Mouse (Mus musculus): ENCODE results near the gene Anapc15-ps. TPM values are rescaled to one million over a fixed set of nuclear protein-coding genes. Genes with fewer than 3 reads are reported as not detected.

The Anapc15-ps gene
- polyA plus RNA-seq (2012; fragmentation: generic; extraction: Trizol), result 0.37 TPM

DNA sequence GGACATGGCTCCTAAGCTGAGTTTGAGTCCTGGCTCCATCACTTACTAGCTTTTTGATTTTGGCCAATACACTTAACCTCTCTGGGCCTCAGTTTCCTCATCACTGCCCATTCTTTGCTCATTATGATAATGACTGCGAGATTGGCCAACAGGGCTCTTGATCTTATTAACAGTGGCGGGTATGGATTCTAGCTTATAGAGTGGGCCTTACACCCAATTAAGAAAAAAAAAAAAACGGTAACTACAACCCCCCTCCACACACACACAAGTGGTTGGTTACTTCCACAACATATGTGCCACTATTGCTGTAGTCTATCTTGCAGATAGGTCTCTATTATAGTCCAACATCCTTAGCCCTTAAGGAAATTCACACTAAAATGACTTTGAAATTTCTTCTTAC, at the start of gene Anapc15-ps:
Gene Anapc15-ps, minus strand, starts transcription at position 101 of the 400 bp plus-strand sequence.
- TF ChIP-seq MAX (IDR thresholded peaks at IDR 0.05; ENCODE audit: low read depth) (no peak), MYOG (IDR thresholded peaks at IDR 0.05; ENCODE audit: control insufficient read depth in 1 of 3, insufficient read depth in 1 of 3, insufficient read length in 2 of 3, low read depth in 2 of 3) (no peak), USF1 (IDR thresholded peaks at IDR 0.05; ENCODE audit: low read depth) (no peak), POLR2AphosphoS2 (IDR thresholded peaks at IDR 0.05; ENCODE audit: insufficient read length, low read depth) (no peak), TCF3 (IDR thresholded peaks at IDR 0.05; ENCODE audit: insufficient read length, low read depth) (no peak), SRF (IDR thresholded peaks at IDR 0.05; ENCODE audit: control insufficient read depth, insufficient read length, low read depth) (no peak), TCF12 (IDR thresholded peaks at IDR 0.05; ENCODE audit: insufficient read depth, poor library complexity, severe bottlenecking) (no peak), E2F4 (IDR thresholded peaks at IDR 0.05; ENCODE audit: insufficient read depth) (no peak), REST (IDR thresholded peaks at IDR 0.05; ENCODE audit: insufficient read depth, insufficient read length) (no peak), CEBPB (IDR thresholded peaks at IDR 0.05; ENCODE audit: insufficient read depth, poor library complexity, severe bottlenecking) (no peak), MYOD1 (IDR thresholded peaks at IDR 0.05; ENCODE audit: control insufficient read depth in 1 of 3, insufficient read length in 2 of 3, low read depth in 2 of 3) (no peak), POLR2A (IDR thresholded peaks at IDR 0.05; ENCODE audit: insufficient read length, low read depth) (no peak)
- Histone ChIP-seq H3K27me3 (ENCODE audit: control insufficient read depth, insufficient read depth, insufficient read length) (no peaks in the 10 kb centered on the region), H3K36me3 (ENCODE audit: control insufficient read depth, insufficient read depth) (no peaks in the 10 kb centered on the region), H3K4me2 (ENCODE audit: low read depth) (no peak within 1 kb of the TSS), H3K4me3 (no peak within 1 kb of the TSS), H3ac (ENCODE audit: control insufficient read depth, insufficient read length) (no peak within 1 kb of the TSS), H3K79me2 (ENCODE audit: control insufficient read depth, insufficient read depth) (no peaks in the 10 kb centered on the region)

DNA sequence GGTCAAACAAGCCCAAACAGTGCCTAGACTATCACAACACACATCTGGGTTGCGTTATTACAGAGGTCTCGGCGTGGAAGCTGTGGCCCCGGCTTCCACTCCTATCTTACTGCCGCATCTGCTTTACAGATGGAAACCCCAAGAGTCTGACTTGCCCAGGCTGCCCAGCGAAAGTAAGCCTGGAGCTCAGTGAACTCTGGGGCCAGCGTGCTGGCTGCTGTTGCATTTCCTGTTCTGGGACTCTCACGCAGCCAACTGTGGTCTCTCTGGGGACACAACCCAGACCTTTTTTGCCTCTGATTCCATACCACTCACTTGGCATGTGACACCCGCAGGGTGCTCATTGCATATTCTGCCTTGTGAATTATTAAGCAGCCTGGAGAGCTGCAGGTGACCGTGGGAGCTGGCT, 49.0 kb upstream of the Anapc15-ps start:
- H3ac ChIP-seq (ENCODE audit: control insufficient read depth, insufficient read length), result no peak overlapping the region
- H3K4me3 ChIP-seq, result no peak overlapping the region
- no peak overlapping the region for H3K4me2 ChIP-seq (ENCODE audit: low read depth)
- no peak for TF ChIP-seq USF1 (IDR thresholded peaks at IDR 0.05; ENCODE audit: low read depth)
- TF ChIP-seq E2F4 (IDR thresholded peaks at IDR 0.05; ENCODE audit: insufficient read depth), result no peak
- no peak for TF ChIP-seq POLR2AphosphoS2 (IDR thresholded peaks at IDR 0.05; ENCODE audit: insufficient read length, low read depth)
- no peak for TF ChIP-seq TCF3 (IDR thresholded peaks at IDR 0.05; ENCODE audit: insufficient read length, low read depth)
- no peaks in the 10 kb centered on the region for H3K79me2 ChIP-seq (ENCODE audit: control insufficient read depth, insufficient read depth)
- H3K36me3 ChIP-seq (ENCODE audit: control insufficient read depth, insufficient read depth), result no peaks in the 10 kb centered on the region
- no peaks in the 10 kb centered on the region for H3K27me3 ChIP-seq (ENCODE audit: control insufficient read depth, insufficient read depth, insufficient read length)

DNA sequence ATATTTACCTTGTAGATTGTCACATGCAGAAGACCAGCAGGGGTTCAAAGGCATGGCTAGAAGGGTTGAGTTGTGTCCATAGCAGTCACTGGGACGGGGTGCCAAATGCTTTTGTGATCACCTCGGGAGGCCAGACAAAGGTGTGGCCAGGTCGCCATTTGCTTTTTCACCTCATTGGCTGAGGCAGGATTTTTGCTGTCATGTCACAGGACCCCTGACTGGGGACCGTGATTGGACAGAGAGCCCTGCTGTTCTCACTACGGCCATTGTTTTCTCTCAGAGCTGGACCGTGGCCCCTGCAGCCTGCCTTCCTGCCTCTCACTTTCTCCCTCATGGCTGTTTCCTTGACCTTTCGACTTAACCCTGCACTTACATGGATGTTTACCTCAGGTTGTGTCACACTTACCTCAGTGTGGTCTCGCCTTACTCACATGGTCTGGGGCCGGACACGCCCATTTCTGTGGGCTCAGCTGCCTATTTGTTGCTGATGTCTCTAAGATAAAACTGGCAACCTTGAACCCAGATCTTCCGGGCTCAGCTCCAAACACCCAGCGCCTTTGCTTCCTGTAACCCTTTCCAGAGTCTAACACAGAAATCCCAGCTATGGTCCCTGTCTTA, 47.0 kb upstream of the Anapc15-ps start:
- Histone ChIP-seq H3K4me2 (ENCODE audit: low read depth) (no peak overlapping the region), H3K4me3 (no peak overlapping the region), H3K27me3 (ENCODE audit: control insufficient read depth, insufficient read depth, insufficient read length) (no peaks in the 10 kb centered on the region), H3K79me2 (ENCODE audit: control insufficient read depth, insufficient read depth) (no peaks in the 10 kb centered on the region), H3K36me3 (ENCODE audit: control insufficient read depth, insufficient read depth) (no peaks in the 10 kb centered on the region), H3ac (ENCODE audit: control insufficient read depth, insufficient read length) (no peak overlapping the region)
- TF ChIP-seq MYOG (IDR thresholded peaks at IDR 0.05; ENCODE audit: control insufficient read depth in 1 of 3, insufficient read depth in 1 of 3, insufficient read length in 2 of 3, low read depth in 2 of 3) (no peak), TCF3 (IDR thresholded peaks at IDR 0.05; ENCODE audit: insufficient read length, low read depth) (no peak), REST (IDR thresholded peaks at IDR 0.05; ENCODE audit: insufficient read depth, insufficient read length) (no peak), POLR2A (IDR thresholded peaks at IDR 0.05; ENCODE audit: insufficient read length, low read depth) (no peak), TCF12 (IDR thresholded peaks at IDR 0.05; ENCODE audit: insufficient read depth, poor library complexity, severe bottlenecking) (no peak), E2F4 (IDR thresholded peaks at IDR 0.05; ENCODE audit: insufficient read depth) (no peak)

DNA sequence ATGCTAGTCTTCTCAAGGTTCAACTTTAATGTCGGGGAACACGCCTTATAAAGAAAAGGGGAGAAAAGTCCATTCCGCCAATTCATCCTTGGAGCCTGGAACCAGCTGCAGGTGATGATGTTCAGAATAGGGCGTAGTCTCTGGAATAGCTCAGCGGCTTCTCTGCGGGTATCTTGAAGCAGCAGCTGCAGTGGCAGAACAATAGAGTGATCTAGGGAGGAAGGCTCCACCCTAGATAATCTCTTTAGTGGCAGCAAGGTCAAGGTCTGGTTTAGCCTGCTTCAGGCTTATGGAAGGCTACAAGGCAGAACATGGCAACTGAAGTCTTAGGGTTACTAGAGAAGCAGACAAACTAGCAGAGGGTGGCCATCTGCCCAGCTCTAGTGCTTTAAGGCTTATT, 46.2 kb upstream of the Anapc15-ps start:
- TF ChIP-seq POLR2AphosphoS2 (IDR thresholded peaks at IDR 0.05; ENCODE audit: insufficient read length, low read depth), result no peak
- TF ChIP-seq TCF12 (IDR thresholded peaks at IDR 0.05; ENCODE audit: insufficient read depth, poor library complexity, severe bottlenecking), result no peak
- TF ChIP-seq TCF3 (IDR thresholded peaks at IDR 0.05; ENCODE audit: insufficient read length, low read depth), result no peak
- no peak for TF ChIP-seq REST (IDR thresholded peaks at IDR 0.05; ENCODE audit: insufficient read depth, insufficient read length)
- TF ChIP-seq CEBPB (IDR thresholded peaks at IDR 0.05; ENCODE audit: insufficient read depth, poor library complexity, severe bottlenecking), result no peak
- TF ChIP-seq E2F4 (IDR thresholded peaks at IDR 0.05; ENCODE audit: insufficient read depth), result no peak
- TF ChIP-seq POLR2A (IDR thresholded peaks at IDR 0.05; ENCODE audit: insufficient read length, low read depth), result no peak
- no peak for TF ChIP-seq MYOG (IDR thresholded peaks at IDR 0.05; ENCODE audit: control insufficient read depth in 1 of 3, insufficient read depth in 1 of 3, insufficient read length in 2 of 3, low read depth in 2 of 3)
- no peak for TF ChIP-seq SRF (IDR thresholded peaks at IDR 0.05; ENCODE audit: control insufficient read depth, insufficient read length, low read depth)
- no peak for TF ChIP-seq USF1 (IDR thresholded peaks at IDR 0.05; ENCODE audit: low read depth)
- TF ChIP-seq MYOD1 (IDR thresholded peaks at IDR 0.05; ENCODE audit: control insufficient read depth in 1 of 3, insufficient read length in 2 of 3, low read depth in 2 of 3), result no peak
- TF ChIP-seq MAX (IDR thresholded peaks at IDR 0.05; ENCODE audit: low read depth), result no peak
- Histone ChIP-seq H3K4me2 (ENCODE audit: low read depth) (no peak overlapping the region), H3K79me2 (ENCODE audit: control insufficient read depth, insufficient read depth) (no peaks in the 10 kb centered on the region), H3K36me3 (ENCODE audit: control insufficient read depth, insufficient read depth) (no peaks in the 10 kb centered on the region), H3ac (ENCODE audit: control insufficient read depth, insufficient read length) (no peak overlapping the region), H3K27me3 (ENCODE audit: control insufficient read depth, insufficient read depth, insufficient read length) (no peaks in the 10 kb centered on the region), H3K4me3 (no peak overlapping the region)

DNA sequence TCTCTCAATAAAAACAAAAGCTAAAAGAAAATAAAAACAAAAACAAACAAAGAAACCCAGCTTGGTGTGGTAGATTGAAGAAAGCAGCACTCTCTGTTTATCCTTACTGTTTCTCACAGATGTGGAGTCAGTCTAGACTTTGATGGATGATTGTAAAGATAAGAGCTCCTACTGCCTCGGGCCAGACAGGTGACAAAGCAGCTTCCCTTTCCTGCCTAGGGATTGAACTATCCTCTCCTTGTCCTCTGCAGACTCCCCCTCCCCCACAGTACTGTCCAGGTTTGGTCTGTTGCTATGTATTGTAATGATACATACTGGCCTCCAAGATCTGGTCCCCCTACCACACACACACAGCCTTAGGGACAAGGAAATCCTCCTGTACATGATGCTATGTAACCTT, 45.5 kb upstream of the Anapc15-ps start:
- TF ChIP-seq MYOD1 (IDR thresholded peaks at IDR 0.05; ENCODE audit: control insufficient read depth in 1 of 3, insufficient read length in 2 of 3, low read depth in 2 of 3) (no peak), REST (IDR thresholded peaks at IDR 0.05; ENCODE audit: insufficient read depth, insufficient read length) (no peak), E2F4 (IDR thresholded peaks at IDR 0.05; ENCODE audit: insufficient read depth) (no peak), TCF12 (IDR thresholded peaks at IDR 0.05; ENCODE audit: insufficient read depth, poor library complexity, severe bottlenecking) (no peak), TCF3 (IDR thresholded peaks at IDR 0.05; ENCODE audit: insufficient read length, low read depth) (no peak), USF1 (IDR thresholded peaks at IDR 0.05; ENCODE audit: low read depth) (no peak), MAX (IDR thresholded peaks at IDR 0.05; ENCODE audit: low read depth) (no peak), SRF (IDR thresholded peaks at IDR 0.05; ENCODE audit: control insufficient read depth, insufficient read length, low read depth) (no peak), POLR2A (IDR thresholded peaks at IDR 0.05; ENCODE audit: insufficient read length, low read depth) (no peak)

More for the DNA sequence above, 45.5 kb upstream of the Anapc15-ps start:
- Histone ChIP-seq H3ac (ENCODE audit: control insufficient read depth, insufficient read length) (no peak overlapping the region), H3K4me3 (no peak overlapping the region), H3K27me3 (ENCODE audit: control insufficient read depth, insufficient read depth, insufficient read length) (no peaks in the 10 kb centered on the region), H3K36me3 (ENCODE audit: control insufficient read depth, insufficient read depth) (no peaks in the 10 kb centered on the region), H3K79me2 (ENCODE audit: control insufficient read depth, insufficient read depth) (no peaks in the 10 kb centered on the region), H3K4me2 (ENCODE audit: low read depth) (no peak overlapping the region)

Data from myocyte (in vitro differentiated cells).